Mouse (Mus musculus): Measurements from ENCODE around the gene Gm5773.
"Not testable (repeated sequence)": the region's sequence is repeated elsewhere in the genome, so short reads cannot be mapped to it uniquely, and the experiment has no call there.

- not testable (repeated sequence) for TF ChIP-seq POLR2A (IDR thresholded peaks at IDR 0.05; ENCODE audit: low read depth, low read length); CTCF (IDR thresholded peaks at IDR 0.05; ENCODE audit: extremely low read depth, insufficient read length, insufficient replicate concordance, low read depth, low read length)
These were observed 27.3 kb upstream of the Gm5773 start for GRCm38 (mm10) chr3:93745475-93745874.
